Mouse (Mus musculus): ENCODE results near the gene Osbpl7. TPM values are rescaled to one million over a fixed set of nuclear protein-coding genes. Genes with fewer than 3 reads are reported as not detected.

Gene Osbpl7
- polyA plus RNA-seq, 1 experiment from 2014 or later = 10.7 TPM

GRCm38 (mm10) chr11:97108976-97109375, 58.5 kb downstream of the Osbpl7 start:
- WGBS = 85% methylated on average over 16 of the region's 16 CpGs
- no peak for DNase-seq (ENCODE audit: low spot score)
- H3K27ac ChIP-seq = no peak overlapping the region
- H3K4me1 ChIP-seq (replicated peaks) = peaks cover 5% of the 10 kb centered on the region
- peaks cover 42% of the 10 kb centered on the region for H3K27me3 ChIP-seq (ENCODE audit: insufficient read depth, poor library complexity, severe bottlenecking)
- H3K4me3 ChIP-seq = no peak overlapping the region
- H3K9me3 ChIP-seq = no peaks in the 10 kb centered on the region
- H3K36me3 ChIP-seq = no peaks in the 10 kb centered on the region

GRCm38 (mm10) chr11:97112519-97113125, 62.2 kb downstream of the Osbpl7 start:
- peaks cover 78% of the 10 kb centered on the region for H3K27me3 ChIP-seq (ENCODE audit: insufficient read depth, poor library complexity, severe bottlenecking)
- 77% methylated on average over 9 of the region's 9 CpGs for WGBS
- H3K4me3 ChIP-seq = no peak overlapping the region
- H3K27ac ChIP-seq = no peak overlapping the region
- no peaks in the 10 kb centered on the region for H3K9me3 ChIP-seq
- DNase-seq (ENCODE audit: low spot score) = no peak
- H3K4me1 ChIP-seq (replicated peaks) = peaks cover 29% of the 10 kb centered on the region
- H3K36me3 ChIP-seq = no peaks in the 10 kb centered on the region

GRCm38 (mm10) chr11:97114671-97115601, 64.5 kb downstream of the Osbpl7 start, which contains the start of gene Tbx21:
TSS of gene Tbx21 (minus strand) at chr11:97115331.
- Histone ChIP-seq H3K9me3 (no peaks in the 10 kb centered on the region), H3K4me3 (peak within 1 kb of the TSS; percentile 57), H3K27me3 (ENCODE audit: insufficient read depth, poor library complexity, severe bottlenecking) (peaks cover 92% of the 10 kb centered on the region), H3K27ac (peak within 1 kb of the TSS; percentile 64), H3K36me3 (no peaks in the 10 kb centered on the region), H3K4me1 (replicated peaks) (peaks cover 50% of the 10 kb centered on the region)
- peak; percentile 55 for DNase-seq (ENCODE audit: low spot score)
- WGBS = under 1% methylated on average over 87 of the region's 87 CpGs

- Histone ChIP-seq H3K4me1 (replicated peaks) (peaks cover 59% of the 10 kb centered on the region), H3K4me3 (peak overlapping the region; percentile 57), H3K9me3 (no peaks in the 10 kb centered on the region), H3K27me3 (ENCODE audit: insufficient read depth, poor library complexity, severe bottlenecking) (peaks cover 98% of the 10 kb centered on the region), H3K36me3 (no peaks in the 10 kb centered on the region), H3K27ac (no peak overlapping the region)
- 9% methylated on average over 11 of the region's 11 CpGs for WGBS
- DNase-seq (ENCODE audit: low spot score) = no peak
These were observed 65.4 kb downstream of the Osbpl7 start for GRCm38 (mm10) chr11:97115797-97116196.

Other genes with a start within 250 kb of the Osbpl7 start
- 65.7 and 71.8 TPM in 2 replicates for gene Nfe2l1, start 220.7 kb upstream of the Osbpl7 start, polyA plus RNA-seq (2016; fragmentation: Nextera tagmentation; extraction: Ambion mirVana)
- 42.9 and 44.2 TPM in 2 replicates for gene Copz2, start 200.8 kb upstream of the Osbpl7 start, polyA plus RNA-seq (2016; fragmentation: Nextera tagmentation; extraction: Ambion mirVana)
- 112 and 124 TPM in 2 replicates for gene Cdk5rap3, start 134.1 kb upstream of the Osbpl7 start, polyA plus RNA-seq (2016; fragmentation: Nextera tagmentation; extraction: Ambion mirVana)
- 0.37 and 0.75 TPM in 2 replicates for gene Prr15l, start 122.5 kb upstream of the Osbpl7 start, polyA plus RNA-seq (2016; fragmentation: Nextera tagmentation; extraction: Ambion mirVana)
- gene Pnpo, start 106.6 kb upstream of the Osbpl7 start, polyA plus RNA-seq (2016; fragmentation: Nextera tagmentation; extraction: Ambion mirVana) = 31.4 and 36.4 TPM in 2 replicates
- gene Sp2, start 67.7 kb upstream of the Osbpl7 start, polyA plus RNA-seq (2016; fragmentation: Nextera tagmentation; extraction: Ambion mirVana) = 29.5 and 31.4 TPM in 2 replicates
- 1.6 and 2.3 TPM in 2 replicates for gene Sp6, start 37.2 kb upstream of the Osbpl7 start, polyA plus RNA-seq (2016; fragmentation: Nextera tagmentation; extraction: Ambion mirVana)
- 38.3 and 39.4 TPM in 2 replicates for gene Scrn2, start 20.7 kb upstream of the Osbpl7 start, polyA plus RNA-seq (2016; fragmentation: Nextera tagmentation; extraction: Ambion mirVana)
- gene Lrrc46, start 9.2 kb upstream of the Osbpl7 start, polyA plus RNA-seq (2016; fragmentation: Nextera tagmentation; extraction: Ambion mirVana) = 3.5 and 6.8 TPM in 2 replicates
- 78.9 and 80.7 TPM in 2 replicates for gene Mrpl10, start 9.1 kb upstream of the Osbpl7 start, polyA plus RNA-seq (2016; fragmentation: Nextera tagmentation; extraction: Ambion mirVana)
- gene Tbx21, start 64.7 kb downstream of the Osbpl7 start, polyA plus RNA-seq (2016; fragmentation: Nextera tagmentation; extraction: Ambion mirVana) = 0.29 TPM in 2 replicates
- gene Tbkbp1, start 100.9 kb downstream of the Osbpl7 start, polyA plus RNA-seq (2016; fragmentation: Nextera tagmentation; extraction: Ambion mirVana) = 3.6 and 6.4 TPM in 2 replicates
- gene Kpnb1, start 137.3 kb downstream of the Osbpl7 start, polyA plus RNA-seq (2016; fragmentation: Nextera tagmentation; extraction: Ambion mirVana) = 62.5 and 88.4 TPM in 2 replicates
- 98.7 and 103 TPM in 2 replicates for gene Npepps, start 230.0 kb downstream of the Osbpl7 start, polyA plus RNA-seq (2016; fragmentation: Nextera tagmentation; extraction: Ambion mirVana)